Mouse (Mus musculus) embryo, embryonic 11 days (tissue): Measurements from ENCODE around the gene Ormdl3.

ENCODE experiments used
- DNase-seq: peaks from one replicate; pipeline ENCODE4 v3.0.0-alpha.2; 2015

Gene Ormdl3

DNA sequence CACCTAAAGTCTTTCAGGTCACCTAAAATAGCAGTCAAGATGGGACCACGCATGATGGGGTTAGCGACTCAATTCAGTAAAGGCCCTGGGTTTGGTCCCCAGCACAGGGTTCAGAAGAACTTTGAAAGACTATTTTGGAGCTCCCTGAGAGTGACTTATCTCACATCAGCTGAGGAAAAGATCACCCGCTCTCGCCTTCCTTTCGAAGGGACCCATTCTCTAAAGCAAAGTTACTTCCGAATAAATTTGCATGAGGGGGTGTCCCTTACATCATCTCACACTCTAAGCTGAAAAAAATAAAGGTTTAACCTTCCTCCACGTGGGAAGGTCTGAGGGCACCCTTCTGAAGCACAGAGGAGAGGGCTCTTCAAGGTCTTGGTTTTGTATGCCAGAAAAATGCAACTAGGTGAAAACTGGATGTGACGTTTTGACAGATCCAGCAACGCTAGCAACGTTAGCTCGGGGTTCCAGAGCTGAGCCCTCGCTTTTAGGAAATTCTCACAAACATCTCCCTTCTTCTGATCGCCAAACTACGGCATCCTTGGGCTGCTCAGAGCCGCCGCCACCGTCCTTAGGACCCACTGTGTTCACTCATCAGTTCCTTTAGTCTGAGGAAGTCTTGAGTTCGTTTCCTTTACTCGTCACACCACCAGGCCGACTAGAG is 36.7 kb downstream of the Ormdl3 start:
- DNase-seq = no peak

DNA sequence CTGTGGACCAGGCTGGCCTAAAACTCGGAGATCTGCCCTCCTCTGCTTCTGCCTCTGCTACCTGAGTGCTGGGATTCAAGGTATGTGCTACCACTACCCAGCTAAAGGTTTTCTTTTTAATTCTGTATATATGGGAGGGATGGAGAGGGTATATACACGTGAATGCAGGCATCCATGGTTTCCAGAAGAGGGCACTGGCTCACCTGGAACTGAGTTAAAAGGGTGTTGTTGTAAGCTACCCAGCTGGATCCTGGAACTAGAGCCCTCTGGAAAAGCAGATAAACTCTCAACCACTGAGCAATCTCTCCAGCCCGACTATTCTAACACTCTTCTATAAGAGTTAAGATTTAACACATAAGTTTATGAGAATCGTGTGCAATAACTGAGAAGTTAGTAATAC is 37.8 kb downstream of the Ormdl3 start:
- no peak for DNase-seq

DNA sequence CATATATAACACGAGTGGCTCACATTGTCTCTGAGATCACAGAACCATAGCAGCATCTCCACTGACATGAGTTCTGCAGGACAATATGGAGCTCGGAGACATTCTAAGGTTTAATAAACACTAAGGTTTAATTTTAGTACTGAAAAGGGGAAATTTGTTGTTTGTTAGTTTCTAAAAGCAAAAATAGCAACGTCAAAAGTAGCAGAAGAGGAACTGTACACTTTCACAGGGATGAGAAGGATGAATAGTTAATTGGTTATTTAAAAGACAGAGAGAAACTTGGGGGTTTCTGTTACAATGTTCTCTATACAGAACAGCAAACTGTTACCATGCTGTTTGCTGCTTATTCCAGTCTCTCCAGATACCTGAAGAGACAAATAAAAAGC is 39.9 kb downstream of the Ormdl3 start:
- DNase-seq = no peak

DNA sequence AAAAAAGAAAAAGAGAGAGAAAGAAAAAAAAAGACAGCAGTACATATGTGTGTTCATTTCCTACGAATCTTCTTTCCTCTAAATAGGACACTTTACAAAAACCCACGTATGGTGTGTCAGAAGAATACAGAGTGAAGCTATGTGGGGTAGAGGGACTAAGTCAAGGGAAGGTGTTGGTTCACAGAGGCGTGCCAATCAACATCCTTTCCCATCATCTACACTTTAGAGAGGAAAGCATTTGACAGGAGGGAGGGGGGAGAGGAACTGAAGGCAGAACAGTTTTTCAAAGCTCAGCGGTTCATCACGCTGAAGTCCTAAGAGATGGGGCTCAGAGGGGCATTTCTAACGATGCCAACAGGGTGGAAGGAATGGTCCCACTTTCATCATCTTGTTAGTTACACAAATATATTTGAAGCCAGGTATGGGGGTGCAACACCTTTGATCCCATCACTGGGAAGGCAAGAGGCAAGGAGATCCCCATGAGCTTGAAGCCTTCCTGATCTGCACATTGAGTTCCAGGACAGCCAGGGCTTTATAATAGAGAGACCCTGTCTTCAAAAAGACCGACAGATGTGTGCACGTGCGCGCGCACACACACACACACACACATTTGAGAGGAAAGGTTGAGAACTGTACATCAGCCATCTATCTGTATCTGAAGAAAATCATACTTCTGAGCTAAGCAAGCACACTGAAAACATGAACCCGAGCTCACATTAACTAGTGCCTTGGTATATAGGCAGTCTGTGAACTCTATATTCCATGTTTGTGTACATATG is 40.5 kb downstream of the Ormdl3 start:
- DNase-seq = no peak

DNA sequence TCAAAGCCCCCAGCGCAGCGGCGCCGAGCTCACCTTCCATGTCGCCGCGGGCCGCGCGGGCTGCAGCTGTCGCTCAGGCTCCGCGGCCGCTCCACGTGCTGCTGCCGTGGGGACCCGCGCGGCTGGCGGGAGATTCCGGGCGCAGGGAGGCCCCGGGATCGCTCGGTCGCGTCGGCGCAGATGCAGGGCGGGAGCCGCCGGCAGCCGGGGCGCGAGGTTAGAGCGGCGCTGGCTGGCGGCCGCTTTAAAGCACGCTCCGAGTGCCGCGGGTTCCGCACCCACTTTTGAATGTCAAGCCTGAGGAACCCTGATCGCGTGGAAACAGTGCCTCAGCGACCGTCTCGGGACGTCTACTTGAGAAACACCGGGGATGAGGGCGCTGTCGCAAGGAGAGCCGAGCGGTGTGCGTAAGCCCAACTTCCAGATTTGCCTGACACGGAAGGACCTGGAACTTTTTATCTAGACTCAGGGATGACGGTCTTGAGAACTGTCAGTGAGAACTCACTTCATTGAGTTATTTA is 41.4 kb downstream of the Ormdl3 start, which contains the start of gene Ikzf3:
Gene Ikzf3 (minus strand): TSS at position 321 of the 521 bp plus-strand sequence.
- DNase-seq = peak; percentile 78

DNA sequence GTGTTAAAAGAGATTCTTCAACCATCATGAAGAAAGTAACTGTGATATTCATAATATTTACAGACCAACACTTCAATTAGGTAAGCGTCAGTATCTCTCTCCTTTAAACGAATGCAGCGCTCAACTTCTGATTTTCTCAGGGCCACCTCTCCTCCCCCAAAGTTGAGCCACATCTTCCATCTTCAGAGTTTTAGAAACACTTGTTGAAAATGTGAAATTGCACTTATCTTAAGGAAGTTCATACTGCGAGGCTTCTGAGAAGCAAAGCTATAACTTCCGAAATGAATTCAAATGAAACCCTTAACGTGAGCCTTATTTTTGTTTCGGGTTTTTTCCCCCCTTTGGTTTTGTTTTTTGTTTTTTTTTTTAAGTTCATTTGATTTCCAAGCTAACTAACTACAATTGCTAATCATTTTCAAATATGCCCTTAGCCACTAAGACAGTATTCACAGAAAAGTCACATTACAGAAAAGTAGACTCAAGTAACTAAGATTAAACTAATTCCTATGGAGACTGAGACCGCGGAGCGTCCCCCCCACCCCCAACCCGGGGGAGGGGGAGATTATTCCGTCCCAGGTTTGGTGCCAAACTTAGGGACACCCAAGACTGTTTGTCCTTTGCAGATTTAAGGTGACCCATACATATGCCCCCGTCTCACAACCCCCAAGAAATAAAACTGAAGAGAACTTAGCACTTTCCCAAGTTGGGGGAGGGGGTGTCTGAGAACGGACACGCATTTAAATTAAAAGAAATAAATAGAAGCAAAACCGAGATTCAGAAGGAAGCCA is 42.1 kb downstream of the Ormdl3 start:
- peak; percentile 28 for DNase-seq

DNA sequence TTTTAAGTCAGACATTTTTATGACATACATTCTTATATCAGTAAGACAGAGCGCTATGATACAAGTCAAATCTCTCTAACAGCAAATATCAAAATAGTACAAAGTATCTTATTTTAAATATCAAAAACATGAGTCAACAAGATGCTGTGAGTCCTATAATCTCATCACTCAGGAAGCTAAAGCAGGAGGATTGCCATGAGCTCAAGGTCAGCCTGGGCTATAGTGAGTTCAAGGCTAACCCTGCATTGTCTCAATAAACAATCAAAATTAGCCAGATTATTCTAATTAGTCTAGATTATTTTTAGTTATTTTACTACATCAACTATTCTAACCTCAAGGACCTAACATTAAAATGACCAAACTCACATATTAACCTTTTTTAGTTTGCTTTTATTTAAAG is 43.8 kb downstream of the Ormdl3 start:
- DNase-seq = no peak

DNA sequence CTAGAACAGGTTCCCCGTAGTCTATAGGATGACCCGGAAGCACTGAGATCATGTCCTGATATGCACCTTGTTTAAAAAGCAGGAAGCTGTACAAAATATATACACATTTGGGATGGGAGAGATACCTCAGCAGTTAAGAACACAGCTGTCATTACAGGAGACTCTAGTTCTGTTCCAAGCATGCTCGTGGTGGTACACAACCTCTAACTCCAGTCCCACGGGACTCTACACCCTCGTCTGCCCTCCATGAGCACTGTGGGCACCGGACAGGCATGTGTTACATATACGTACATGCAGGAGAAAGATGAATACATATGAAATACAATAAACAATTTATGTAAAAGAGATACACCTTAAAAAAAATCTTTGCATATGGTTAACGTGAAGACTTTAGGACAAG is 44.6 kb downstream of the Ormdl3 start:
- no peak for DNase-seq

DNA sequence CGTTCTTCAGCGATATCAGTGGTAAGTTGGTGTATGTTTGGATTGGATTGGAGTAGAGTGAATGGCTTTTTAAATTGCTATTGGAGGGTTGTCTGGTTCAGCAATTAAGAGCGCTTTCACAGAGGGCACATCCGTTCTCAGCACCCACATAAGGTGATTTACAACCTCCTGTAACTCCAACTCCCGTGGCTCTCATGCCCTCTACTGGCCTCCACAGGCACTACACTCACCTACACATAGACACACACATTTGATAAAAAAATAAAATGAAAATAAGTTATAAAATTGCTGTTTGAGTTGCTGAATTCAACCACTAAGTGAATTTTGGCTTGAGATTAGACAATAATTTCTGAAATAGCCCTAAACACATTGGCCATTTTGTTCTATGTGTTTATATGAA is 46.8 kb downstream of the Ormdl3 start:
- DNase-seq = no peak

DNA sequence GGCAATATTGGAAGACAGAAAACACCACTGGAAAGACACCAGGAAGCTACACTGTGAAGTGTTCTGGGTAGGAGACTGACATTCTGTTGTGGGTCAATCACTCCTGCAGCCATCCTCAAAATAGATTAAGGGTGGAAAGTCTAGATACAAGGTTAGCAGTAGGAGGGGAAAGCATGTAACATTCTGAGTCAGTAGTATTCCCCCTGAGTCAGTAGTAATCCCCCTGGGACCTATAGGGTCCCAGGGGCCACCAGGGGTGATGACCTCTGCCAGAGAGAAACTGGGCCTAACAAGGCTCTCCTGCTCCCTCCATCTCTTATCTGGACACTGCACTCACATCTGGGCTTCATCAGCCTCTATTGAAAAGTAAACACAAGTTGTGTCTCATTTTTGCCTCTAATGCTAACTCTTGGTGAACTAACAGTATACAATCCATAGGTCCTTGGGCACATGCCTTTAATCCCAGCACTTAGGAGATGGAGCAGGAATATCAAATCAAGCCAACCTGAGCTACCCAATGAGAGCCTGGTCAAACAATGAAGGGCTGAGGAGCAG is 49.6 kb downstream of the Ormdl3 start:
- no peak for DNase-seq
